Mouse (Mus musculus) WW6 (cell line): ENCODE measurements around the gene Scamp3.
A peak's percentile ranks its signal among the peaks of the same experiment; 100 is the strongest.
"Not testable (repeated sequence)": the region's sequence is repeated elsewhere in the genome, so short reads cannot be mapped to it uniquely, and the experiment has no call there.

Experiments used
- DNase-seq: peaks from one replicate; pipeline ENCODE4 v3.0.0-alpha.2; 2013; ENCODE audit warnings: low read depth, low spot score

Scamp3 gene

DNA sequence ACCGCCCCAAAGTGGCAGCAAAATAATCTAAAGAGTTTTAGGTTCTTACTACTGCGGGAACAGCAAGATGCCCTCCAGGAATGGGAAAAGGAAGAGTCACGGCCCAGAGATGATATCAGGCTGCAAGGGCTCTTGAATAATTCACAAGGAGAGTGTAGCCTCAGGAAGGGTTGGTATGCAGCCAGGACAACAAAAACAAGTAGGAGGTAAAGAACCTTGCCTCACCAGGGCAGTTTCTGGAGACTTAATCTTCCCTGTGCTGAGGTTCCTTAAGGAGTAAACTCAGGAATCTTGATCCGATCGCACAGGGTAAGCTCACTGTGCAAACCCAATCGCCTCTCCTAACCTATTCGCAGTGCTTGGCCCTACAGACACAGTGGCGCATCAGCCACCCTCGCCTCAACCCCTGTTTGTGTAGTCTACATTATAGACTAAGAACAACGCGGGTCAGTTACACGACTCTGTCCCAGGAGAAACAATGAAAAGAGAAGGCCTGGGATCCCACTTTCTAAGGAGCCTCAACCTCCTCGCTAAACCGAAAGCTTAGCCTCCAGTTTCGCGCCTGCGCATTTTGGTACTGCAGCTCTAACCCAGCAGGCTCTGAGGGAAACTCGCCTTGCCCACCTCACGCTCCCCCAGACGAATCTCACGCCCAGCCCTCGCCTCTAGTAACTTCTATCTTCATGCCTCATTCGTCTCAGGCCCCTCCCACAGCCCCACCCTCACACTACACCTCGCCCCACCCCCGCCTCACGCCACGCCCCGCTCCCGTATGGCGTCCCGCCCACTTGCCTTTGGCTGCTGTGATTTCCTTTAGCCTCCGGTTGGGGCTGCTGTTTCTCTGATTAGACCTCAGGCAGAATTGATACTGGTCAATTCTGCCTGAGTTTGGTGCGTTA is 19.0 kb downstream of the Scamp3 start:
- DNase-seq: peak; percentile 75

DNA sequence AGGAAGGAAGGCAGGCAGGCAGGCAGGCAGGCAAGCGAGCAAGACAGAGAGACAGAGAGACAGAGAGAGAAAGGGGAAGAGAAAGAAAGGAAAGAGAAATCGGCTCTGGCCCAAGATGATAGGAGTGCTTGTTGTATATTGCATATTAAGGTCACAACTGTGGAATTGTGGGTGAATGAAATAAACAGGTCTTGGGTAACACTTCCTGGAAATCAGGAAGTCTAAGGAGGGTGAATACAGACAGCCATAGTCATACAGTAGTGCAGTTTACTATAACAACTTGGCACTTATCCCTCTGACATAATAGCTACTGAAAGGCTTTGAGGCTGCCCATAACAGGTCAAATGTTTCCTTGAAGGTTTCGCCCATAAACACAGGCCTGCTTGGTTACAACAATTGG is 22.6 kb downstream of the Scamp3 start:
- no peak for DNase-seq

DNA sequence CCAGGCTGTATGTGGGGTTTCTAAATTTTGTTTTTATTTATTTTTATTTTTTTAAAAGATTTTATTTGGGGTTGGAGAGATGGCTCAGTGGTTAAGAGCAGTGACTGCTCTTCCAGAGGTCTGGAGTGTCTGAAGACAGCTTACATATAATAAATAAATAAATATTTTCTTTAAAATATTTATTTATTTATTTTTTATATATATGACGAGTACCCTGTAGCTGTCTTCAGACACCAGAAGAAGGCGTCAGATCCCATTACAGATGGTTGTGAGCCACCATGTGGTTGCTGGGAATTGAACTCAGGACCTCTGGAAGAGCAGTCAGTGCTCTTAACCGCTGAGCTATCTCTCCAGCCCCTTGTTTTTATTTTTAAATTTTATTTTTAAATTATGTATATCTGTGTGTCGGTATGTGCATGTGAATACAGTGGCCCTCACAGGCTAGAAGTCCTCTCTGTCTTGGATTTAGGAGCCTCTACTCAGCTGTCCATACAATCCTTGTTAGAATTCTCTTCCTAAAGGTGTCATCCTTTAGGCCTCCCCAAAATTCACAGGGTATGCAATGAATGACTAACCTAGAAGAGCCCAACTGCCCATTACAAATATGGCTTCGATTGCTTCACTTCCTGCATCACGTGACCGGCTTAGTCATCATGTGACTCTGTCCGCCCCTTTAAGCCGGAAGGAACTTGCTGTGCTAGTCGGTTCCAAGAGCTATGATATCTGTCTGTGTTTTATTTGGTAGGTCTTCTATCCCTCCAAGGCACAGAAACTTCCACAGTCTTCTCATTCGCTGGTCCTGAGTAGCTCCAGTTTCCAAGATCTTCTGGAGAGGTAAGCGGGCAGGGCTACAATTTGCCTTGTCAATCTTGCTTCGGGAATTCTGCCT is 25.2 kb downstream of the Scamp3 start, which contains the start of gene Gba:
Gene Gba, plus strand, starts transcription at position 676 of the 889 bp plus-strand sequence.
- peak; percentile 64 for DNase-seq

DNA sequence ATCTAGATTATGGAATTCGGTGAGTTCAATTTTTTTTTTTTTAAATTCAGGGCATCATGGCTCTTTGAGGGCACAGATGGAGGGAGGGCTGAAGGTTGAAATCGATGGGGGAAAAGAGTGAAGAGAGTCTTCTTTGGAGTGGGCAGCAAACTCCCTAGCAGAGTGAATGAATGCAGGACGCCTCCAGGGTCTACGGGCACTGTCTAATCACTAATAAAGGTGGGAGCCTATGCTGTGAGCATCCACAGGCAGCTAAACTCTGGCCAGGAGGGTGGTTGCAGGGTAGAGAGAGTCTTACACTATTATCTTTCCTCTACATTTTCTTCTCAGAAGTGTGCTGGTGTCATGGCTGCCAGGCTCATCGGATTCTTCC is 25.9 kb downstream of the Scamp3 start:
- no peak for DNase-seq

DNA sequence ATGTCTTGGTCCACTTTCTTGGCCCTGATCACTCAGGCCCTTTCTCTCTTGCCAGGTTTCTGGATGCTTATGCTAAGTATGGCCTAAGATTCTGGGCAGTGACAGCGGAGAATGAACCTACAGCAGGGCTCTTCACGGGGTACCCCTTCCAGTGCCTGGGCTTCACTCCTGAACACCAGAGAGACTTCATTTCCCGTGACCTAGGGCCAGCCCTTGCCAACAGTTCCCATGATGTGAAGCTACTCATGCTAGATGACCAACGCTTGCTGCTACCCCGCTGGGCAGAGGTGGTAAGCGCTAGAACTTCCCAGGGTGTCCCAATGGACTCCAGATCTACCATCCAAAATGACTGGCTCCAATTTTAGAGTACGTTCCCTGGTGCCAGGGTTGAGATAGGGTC is 28.8 kb downstream of the Scamp3 start:
- DNase-seq: no peak

DNA sequence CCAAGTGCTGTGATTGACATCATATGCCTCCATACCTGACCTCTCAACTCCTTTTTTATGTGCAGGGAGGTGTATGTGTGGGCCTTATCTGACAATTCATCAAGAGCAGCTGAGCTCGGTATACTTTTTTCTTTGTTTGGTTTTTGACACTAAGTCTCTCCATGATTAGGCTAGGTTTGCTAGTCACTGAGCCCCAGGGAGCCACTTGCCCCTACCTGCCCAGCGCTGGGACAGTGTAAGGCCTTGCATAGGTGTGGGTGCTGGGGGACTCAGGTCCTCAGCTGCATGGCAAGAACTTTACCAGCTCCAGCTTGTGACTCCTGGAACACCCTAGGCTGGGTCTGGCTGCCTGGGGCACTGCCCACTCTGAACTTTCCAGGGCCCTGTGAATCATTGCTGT is 29.4 kb downstream of the Scamp3 start:
- no peak for DNase-seq

DNA sequence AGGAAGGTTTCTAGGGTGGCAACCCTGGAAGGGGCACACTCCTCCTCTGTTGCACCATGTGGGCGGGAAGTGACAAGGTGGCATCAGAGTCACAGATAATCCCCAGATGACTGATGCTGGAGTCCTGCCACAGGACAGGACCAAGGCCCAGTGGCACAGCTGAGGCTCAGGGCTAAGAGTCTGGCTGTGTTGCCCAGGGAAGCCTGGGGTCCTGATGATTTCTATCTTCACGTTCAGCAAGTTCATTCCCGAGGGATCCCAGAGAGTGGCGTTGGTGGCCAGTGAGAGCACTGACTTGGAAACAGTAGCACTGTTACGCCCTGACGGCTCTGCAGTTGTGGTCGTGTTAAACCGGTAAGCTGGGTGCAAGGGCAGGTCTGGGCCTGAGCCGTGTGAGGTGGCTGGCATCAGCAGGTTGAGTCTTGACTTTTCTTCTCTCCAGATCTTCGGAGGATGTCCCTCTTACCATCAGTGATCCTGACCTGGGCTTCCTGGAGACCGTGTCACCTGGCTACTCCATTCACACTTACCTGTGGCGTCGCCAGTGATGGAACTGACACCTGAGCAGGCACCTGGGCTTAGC is 30.9 kb downstream of the Scamp3 start:
- no peak for DNase-seq

DNA sequence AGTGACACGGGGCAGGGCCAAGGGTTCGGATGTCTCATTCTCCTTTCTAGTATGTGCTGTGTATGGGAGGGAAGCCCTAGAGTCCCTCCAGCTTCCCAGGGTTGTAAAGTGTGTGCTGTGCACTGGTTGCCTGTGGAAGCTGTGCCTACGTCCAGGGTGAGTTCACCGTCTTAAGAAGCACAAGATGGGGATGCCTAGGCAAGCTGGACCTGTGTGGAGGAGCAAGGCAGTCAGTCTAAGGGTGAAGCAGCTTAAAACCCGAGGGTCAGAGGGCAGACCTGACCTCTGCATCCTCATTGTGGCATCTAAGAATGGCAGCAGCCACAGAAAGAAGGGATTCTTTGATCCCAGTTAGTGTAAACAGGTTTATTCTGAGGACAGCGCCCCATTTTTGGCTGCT is 31.5 kb downstream of the Scamp3 start:
- no peak for DNase-seq

DNA sequence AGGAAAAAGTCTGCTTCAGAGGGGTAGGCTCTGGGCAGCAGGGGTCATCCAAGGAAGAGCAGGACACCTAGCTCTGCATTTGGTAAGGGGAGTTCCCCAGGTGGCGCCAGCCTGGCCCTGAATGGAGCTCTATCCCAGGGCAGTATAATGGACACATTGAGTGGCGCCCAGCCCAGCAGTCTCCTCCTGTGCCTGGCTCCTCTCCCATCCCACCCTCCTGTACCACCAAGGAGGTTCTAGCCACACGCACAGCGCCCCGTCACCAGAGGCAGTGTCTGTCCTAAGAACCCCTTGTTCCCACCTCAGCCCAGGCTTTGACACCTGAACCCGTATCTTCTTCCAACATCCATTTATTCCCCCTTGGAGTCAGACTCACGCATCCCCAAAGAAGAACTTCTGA is 32.5 kb downstream of the Scamp3 start:
- no peak for DNase-seq

DNA sequence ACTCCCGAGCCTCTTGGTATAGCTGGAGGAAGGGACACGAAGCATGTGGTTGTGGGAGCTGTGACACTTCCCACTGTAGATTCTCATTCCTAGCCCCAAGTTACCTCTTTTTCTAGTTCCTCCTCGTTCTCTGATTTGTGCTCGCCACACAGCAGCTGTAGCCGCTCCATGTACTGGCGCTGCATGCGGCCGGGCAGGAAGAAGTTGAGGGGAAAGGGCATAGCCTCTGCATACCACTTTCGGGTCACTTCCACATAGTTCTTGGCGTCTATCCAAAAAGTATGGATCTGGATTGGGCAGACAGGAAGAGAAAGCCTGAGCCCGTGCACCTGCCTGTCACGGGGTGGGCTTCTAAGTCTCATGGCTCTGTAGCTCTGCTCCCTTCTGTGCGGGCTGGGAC is 32.9 kb downstream of the Scamp3 start:
- no peak for DNase-seq

DNA sequence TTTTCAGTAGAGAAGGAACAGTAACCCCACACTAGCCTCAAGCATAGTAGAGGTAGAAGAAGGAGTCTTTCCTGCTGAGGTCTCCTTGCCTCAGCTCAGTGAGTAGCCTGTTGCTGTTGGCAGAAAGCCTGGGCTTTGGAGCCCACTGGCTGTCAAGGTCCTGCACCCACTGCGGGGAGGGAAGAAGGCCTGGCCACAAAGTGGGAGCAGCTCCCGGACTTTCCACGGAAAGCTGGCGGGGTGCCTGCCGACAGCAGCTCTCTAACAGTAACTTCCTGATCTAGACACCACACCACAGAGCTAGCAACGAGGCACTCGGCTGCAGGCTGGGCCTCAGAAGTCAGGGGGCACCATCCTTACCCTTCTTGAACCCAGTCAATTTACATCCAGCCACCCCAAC is 33.5 kb downstream of the Scamp3 start:
- no peak for DNase-seq

DNA sequence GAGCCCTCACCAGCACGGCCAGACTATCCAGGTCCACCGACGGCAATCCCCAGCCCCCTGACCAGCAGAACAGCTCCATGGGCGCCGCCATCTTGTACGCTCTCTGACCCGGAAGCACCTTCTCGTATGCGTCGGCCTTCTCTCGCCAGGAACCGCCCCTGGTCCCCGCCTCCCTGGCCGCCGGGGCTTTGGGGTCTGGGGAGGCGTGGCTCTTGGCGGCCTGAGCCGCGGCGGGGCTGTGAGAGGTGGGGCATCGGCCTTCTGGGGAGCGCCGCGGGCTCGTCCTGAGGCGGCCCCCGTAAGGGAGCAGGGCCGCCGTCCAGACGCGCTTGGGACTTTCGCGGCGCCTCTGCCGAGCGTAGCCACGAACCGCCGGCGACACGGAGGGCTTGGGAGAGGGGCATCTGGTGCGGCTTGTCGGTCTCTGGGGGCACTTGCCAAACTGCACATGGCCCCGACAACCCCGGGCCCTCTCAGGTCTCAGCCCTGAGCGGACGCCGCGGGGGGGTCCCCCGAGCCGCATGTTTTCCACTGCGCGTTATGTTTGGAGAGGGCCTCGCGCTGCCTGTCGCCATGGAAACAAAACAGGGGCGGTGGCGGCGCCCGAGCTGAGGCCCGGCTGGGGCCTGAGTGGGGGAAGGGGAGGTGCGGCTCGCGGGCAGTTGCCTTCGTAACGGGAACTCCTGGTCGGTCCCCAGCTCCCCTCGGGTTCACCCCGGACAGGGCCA is 36.7 kb downstream of the Scamp3 start:
- DNase-seq: peak; percentile 82

DNA sequence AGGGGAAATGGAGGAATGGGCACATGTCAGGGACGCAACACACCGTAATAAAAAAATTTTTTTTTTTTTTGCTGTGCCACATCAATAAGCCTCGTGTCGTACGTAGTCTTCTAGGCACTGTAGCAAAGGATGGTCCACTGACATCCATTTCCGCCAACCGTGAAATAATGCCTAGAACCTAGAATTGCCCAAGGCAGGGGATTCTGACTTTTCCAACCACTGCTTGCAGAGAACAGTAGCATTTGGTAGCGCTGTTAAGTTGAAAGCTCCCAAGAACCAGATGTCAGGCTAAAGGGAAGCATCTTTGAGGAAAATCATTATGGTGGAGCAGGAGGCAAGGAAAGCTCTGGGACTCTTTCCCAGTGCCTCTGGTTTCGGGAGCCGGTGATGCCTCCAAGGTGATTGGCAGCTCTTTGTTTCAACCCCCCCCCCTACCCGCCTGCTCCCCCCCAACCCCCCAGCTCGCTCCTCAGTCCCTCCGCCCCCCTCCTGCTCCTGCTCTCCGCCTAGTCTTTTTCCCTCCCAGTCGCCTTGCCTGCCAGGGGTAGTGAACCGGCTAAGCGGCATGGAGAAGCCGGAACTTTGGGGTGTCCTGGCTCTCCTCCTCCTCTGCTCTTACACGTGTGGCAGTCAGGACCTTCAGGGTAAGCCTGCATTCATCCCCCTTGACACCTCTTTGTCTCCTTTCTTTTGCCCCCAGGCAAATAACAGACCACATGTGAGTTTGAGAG is 37.6 kb downstream of the Scamp3 start, which contains the start of gene Thbs3:
Gene Thbs3, plus strand, starts transcription at position 500 of the 731 bp plus-strand sequence.
- DNase-seq: no peak

DNA sequence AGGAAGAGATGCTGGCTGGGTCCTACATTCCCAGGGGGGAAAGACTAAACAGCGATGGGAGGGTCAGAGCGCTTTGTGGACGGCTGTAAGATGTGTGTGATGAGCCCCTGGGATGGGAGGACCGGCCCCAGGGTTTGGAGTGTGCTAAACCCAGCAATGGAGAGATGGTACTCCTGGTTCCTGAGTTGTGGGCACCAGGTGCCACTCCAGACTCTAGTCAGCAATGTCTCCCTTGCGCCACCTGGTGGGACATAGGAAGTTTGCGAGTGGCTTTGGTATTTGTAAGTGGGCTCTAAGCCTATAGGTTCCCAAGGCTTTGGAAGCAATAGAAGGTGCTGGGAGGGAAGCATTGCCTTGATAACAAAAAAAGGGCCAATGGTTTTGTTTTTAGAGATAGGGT is 38.6 kb downstream of the Scamp3 start:
- DNase-seq: peak; percentile 75

DNA sequence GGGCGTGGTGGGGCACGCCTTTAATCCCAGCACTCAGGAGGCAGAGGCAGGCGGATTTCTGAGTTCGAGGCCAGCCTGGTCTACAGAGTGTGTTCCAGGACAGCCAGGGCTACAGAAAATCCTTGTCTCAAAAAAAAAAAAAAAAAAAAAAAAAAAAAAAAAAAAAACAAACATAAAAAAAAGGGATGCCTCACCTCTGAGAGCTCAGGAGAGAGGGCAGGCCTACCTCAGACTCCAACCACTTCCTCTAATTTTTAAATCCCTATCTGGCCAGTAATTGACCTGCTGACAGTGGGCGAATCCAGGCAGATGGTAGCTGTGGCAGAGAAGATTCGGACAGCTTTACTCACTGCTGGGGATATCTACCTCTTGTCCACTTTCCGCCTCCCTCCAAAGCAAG is 39.1 kb downstream of the Scamp3 start:
- not testable (repeated sequence) for DNase-seq

DNA sequence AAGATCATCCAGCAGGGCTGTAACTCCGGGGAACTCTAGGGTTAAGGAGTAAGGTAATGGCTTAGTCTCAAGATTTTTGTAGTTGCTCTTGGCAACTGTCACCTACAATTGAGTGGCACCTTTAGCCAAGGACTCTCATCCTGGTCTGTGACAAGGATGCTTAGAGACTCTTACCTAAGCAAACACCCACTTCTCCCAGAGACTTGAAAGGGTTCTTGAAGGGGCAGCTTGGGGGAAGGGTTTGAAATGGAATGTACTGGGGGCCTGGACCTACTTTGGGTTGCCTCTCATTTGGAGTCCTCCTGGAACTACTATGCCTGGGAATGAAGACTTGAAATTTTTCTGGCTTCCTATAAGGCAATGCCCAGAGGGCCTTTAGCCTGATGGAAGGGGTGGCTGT is 41.0 kb downstream of the Scamp3 start:
- DNase-seq: no peak

DNA sequence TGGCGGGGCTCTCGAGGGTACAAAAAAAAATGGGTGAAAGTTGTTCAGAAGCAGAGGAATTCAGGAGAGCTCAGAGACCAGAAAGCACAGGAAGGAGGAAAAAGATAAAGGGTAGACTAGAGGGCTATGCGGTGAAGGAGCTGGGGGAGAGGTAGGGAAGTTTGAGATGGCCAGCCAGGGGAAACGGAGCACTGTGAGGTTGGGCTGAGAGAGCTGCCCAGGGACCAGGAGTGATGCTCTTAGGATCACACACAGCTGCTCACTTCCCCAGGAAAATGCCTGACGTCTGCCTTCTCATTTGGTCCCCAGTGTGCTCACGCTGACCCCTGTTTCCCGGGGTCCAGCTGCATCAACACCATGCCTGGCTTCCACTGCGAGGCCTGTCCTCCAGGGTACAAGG is 42.3 kb downstream of the Scamp3 start:
- DNase-seq: no peak

DNA sequence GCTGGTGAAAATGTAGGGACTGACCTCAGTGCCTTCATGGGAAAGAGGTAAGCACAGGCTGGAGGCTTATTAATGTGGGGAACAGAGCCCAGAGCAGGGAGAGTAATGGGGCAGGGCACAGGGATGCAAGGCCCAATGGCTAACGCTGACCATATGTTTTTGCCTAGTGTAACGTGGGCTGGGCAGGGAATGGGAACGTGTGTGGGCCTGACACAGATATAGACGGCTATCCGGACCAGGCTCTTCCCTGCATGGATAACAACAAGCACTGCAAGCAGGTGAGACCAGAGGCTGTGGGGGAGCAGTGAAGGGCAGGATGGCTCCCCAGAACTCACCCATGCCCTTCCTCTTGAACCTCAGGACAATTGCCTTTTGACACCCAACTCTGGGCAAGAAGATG is 43.9 kb downstream of the Scamp3 start:
- no peak for DNase-seq

DNA sequence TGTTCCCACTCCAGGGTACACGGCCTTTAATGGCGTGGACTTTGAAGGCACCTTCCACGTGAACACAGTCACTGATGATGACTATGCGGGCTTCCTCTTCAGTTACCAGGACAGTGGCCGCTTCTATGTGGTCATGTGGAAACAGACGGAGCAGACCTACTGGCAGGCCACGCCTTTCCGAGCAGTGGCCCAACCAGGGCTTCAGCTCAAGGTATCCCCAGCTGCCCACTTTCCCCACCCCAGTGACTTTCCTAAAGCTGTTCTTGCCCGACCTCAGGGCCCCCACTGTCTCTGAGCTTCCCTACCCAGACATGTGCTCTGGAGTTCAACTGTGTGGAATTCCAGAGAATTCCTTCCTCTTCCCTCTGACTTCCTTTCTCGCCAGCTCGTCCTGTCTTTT is 47.5 kb downstream of the Scamp3 start:
- no peak for DNase-seq

DNA sequence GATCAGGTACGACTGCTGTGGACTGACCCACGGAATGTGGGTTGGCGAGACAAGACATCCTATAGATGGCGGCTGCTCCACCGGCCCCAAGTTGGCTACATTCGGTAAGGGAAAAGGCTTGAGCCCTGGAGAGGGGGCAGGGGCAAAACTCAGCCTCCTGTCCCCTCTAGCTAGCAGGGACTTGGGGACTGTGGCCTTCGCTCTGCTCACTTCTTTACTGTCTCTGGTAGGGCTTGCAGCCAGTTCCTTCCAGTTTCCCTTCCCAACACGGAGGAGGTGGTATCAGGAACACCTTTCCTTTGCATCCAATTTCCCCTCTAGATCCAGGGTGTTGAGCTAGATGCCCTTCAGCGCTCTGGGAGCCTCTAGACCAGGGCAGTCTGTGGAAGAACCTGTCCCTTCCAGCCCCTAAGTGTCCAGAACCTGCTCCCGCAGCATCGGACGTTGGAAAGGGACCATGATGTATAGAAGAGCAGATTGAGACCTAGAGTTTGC is 48.1 kb downstream of the Scamp3 start:
- no peak for DNase-seq

DNA sequence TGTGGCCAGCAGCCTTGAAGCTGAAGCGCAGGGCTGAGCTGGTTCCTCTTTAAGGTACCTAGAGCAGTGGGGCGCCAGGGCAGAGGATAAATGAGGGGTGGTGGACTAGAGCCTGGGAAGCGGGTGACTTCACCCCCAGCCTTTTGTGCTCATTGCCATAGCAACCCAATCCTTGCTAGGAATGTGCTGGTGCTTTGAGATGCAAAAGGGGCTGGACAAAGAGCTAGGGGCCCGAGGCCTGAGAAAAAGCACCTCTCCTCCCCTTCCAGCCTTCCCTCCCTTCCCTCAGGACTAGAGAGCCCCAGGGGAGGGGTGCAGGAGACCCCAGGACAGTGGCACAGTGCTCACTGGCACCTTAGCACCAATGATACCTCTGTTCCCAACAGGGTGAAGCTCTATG is 48.6 kb downstream of the Scamp3 start:
- DNase-seq: no peak
